Mouse (Mus musculus) urinary bladder, postnatal 10 days (tissue): ENCODE data around the gene Hsfy2.

Experiments
- DNase-seq: peaks from one replicate; pipeline ENCODE4 v3.0.0; 2022; ENCODE audit warnings: low spot score

The Hsfy2 gene

GRCm38 (mm10) chr1:56637335-56637734 lies at the start of gene Hsfy2:
TSS of gene Hsfy2 (minus strand) at chr1:56637435.
- DNase-seq, result no peak

DNA sequence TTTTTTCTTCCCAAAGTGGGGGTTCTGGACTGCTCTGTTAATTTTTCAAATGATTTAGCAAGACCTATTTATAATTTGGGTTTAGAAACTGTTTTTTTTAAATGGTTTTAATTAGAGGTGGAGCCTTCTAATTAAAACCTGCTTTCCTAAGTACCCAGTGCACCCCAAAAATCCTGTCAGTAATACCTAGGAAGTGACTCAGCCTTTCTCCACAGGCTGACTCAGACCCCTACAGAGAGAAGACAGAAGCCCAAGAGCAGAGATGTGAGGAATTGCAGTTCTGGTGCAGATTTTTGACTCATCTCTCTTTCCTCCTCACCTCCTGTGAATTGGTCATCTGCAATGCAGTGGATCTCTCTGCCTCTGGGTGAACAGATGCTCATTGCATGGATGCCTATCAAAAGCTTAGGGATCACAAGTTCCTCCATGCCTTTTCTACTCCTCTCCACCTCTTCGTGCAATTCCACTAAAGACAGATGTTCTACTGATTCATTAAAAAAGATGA lies 47.9 kb upstream of the Hsfy2 start:
- no peak for DNase-seq

DNA sequence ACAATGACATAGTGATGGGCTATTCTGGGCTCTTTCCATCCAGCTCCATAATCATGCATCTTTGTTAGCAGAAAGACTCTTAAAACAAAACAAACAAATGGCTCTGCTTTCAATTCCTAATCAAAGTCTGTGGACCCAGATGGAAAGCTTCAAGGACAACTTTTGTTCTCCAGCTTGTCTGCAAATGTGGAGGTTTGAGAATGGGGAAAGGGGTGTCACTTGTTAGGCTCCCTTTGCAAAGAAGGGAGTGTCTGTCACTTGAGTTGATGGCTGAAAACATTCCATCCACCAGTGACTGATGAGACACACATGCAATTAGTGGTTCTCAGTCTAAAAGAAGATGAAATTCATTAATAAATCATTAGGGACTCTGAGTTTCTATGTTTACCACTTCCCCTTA lies 47.3 kb upstream of the Hsfy2 start:
- no peak for DNase-seq

GRCm38 (mm10) chr1:56681258-56681657 lies 44.0 kb upstream of the Hsfy2 start:
- no peak for DNase-seq

DNA sequence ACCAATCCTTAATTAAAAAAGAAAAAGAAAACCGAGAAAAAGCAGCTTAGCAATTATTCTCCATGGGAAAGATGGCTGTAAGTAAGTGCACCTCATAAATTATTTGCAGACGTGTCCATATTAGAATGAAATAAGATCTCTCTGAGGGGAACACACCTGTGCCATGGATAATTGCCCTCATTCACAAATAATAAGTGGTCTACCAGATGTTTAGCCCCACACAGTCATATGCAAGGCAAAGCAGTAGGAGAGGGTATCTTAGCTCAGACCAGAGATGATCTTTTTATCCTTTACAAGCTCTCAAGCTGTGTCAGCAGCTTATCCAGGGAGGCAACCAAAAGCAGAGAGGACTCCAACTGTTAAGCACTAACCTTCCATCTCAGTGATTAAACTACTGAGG lies 38.0 kb upstream of the Hsfy2 start:
- DNase-seq, result no peak

DNA sequence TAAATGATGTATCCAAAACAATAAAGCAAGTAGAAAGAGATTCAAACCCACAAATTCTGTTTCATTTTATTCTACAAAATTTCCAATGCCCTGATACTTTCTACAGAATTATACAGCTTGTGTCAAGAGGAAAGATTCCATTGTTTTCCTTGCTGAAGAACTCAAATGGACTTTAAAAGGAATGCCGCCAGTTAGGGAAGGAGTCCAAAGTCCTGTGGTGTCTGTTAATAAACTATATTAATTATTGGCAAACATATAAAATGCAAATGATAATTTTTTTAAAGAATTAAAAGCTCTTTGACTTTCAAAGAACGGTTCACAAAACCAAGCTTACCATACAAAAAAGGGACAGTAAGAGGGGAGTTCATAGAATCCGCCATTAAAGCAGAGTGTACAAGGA lies 37.4 kb upstream of the Hsfy2 start:
- no peak for DNase-seq

DNA sequence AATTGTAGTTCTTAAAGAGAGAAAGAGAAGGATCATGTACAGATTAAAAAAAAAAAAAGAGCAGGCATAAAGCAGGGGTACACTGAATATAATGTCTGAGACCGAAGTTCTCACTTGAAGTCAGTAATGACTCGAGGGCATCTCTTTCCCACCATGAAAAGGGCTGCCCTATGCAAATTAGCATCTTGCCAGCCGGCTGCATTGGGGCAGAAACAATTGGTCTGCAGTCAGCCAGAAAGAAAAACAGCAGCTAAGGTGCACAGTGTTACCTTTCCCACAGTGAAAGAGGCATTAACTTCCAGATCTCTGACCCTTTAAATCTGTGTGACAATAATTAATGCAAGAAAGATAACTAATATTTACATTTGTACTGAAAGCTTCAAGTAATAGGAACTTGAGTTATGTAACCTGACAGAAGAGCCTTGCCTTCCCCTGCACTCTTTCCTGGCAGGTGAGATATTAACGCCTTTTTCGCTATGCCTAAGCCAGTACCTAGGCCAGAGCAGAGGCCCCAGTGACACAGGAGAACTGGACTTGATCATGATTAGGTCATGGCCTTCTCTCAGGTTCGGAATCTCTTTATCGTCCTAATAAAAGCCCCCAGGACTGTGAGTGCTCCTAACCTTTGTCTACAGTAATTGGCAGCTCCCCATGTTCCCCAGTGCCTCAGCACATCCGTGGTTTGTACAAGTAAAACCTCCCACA lies 34.2 kb upstream of the Hsfy2 start:
- no peak for DNase-seq

DNA sequence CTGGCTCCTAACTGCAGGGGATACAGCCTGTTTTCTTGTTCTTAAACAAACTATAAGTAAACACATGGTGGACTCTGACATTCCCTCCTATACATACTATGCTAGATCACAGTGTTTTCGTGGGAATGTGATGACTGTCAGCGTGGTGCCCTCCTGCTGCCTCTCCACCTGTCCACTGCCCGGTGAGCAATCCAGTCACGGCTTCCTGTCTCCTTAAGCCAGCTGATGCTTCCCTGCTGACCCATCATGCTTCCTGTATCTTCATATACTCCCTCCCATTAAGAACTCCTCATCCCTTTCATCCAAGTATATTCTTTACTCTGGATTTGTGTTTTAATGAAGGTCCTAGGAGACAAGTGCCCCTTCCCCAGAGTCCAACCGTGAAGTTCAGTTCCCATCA lies 33.3 kb upstream of the Hsfy2 start:
- DNase-seq, result no peak

GRCm38 (mm10) chr1:56664606-56665005 lies 27.4 kb upstream of the Hsfy2 start:
- no peak for DNase-seq

DNA sequence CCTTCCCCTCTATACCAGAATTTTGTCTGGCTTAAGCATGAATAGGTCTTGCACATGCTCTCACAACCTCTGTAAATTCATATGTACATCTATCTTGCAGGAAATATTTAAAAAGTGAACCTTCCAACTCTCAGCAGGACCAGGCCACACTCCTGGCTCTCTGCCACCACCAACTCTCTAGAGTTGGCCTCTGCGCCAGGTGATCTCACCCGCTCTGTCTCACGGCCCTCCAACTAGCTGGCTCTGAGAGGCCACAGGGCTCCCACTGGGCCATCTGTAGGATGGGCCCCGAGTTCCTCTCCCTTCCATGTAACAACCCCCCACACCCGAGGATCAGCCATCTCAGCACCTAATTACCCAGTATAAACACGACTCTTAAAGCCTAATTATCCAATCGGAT lies 10.4 kb downstream of the Hsfy2 start:
- no peak for DNase-seq

DNA sequence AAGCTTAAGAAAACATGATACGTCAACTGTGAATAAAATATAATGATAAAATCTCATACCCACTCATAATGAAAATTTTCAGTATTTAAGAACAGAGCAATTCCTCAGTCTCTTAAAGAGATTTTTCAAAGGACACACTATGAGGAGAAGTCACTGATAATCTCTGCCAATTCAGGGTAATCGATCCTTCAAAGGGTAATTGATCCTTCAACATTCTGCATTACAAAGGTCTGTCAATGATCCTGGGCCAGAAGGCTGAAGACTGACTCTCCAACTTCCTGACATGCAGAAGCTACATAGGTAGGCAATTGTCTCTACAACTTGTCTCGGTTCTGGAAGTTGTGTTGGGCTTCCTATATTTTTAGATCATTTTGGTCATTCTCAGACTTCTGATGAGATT lies 12.9 kb downstream of the Hsfy2 start:
- DNase-seq, result no peak

DNA sequence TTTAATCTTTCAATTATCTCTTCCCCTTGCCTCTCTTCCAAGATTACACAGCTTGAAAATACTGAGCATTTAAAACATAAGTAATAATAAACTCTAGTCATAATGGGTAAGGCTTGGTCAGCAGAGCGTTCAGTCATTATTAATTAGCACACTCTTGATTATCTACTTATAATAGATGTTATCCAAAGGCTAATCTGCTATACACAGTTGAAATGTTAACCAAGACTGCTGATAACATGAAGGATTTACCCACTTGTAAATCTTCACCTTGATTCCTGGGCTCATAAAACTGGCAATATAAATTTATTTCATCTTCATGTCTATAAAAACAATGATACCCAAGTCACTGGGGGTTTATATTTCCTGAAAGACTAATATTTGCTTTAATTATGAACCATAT lies 24.9 kb downstream of the Hsfy2 start:
- no peak for DNase-seq
